Comparison of ENCODE assay signal across 23 mouse cellular contexts in genomic region chr13:57688926-57689325, GRCm38 (mm10).
DNase-seq lines count a peak whose midpoint lies in the region; ATAC-seq and TF ChIP-seq lines count a peak whose summit lies in the region.
"Had no signal": no experiment of that assay in that cellular context is flagged by ENCODE, and none has a peak within 500 bp of the region (broad histone marks: within the 10 kb centered on the region; RNA-seq: fewer than 3 reads in every experiment).

No protein-coding gene starts in this region.

- no peak overlapping the region for H3K27ac ChIP-seq in heart, adult 2 months
- H3K27ac ChIP-seq in liver, embryonic 12.5 days: peak overlapping the region; percentile 64
- H3K27ac ChIP-seq: embryonic facial prominence, embryonic 12.5 days; embryonic facial prominence, embryonic 15.5 days; gastrocnemius, adult 2 months; hindbrain, embryonic 12.5 days; hindbrain, embryonic 15.5 days had no signal

- peak; percentile 79 for DNase-seq in heart, adult 11 months
- DNase-seq in heart, adult 2 months: no peak
- DNase-seq in left cerebral cortex, adult 11 months (ENCODE audit: low spot score): peak; percentile 42
- no peak for DNase-seq in left cerebral cortex, postnatal 4 days
- peak; percentile 58 for DNase-seq in brain, adult 2 months (ENCODE audit: low read depth, low spot score)
- DNase-seq in urinary bladder, postnatal 25 days (ENCODE audit: low spot score): no peak
- DNase-seq in cerebellum, postnatal 14 days: no peak
- DNase-seq: adrenal gland, adult 8-10 months; adrenal gland, postnatal 25 days; cerebellum, adult 18-20 months; cerebellum, adult 9-10 months; cerebellum, postnatal 25 days; forebrain, postnatal 0 days; gastrocnemius, adult 2 months; gastrocnemius, postnatal 14 days; heart, adult 18-20 months had no signal

- no peak overlapping the region for H3K4me3 ChIP-seq in heart, adult 2 months
- no peak overlapping the region for H3K4me3 ChIP-seq in liver, embryonic 12.5 days
- H3K4me3 ChIP-seq: embryonic facial prominence, embryonic 12.5 days; embryonic facial prominence, embryonic 15.5 days; gastrocnemius, adult 2 months; hindbrain, embryonic 12.5 days; hindbrain, embryonic 15.5 days had no signal

- no peaks in the 10 kb centered on the region for H3K36me3 ChIP-seq in heart, adult 2 months (ENCODE audit: control insufficient read depth, insufficient read depth, low read length)
- H3K36me3 ChIP-seq in liver, embryonic 12.5 days: no peaks in the 10 kb centered on the region
- H3K36me3 ChIP-seq: embryonic facial prominence, embryonic 12.5 days; embryonic facial prominence, embryonic 15.5 days; hindbrain, embryonic 12.5 days; hindbrain, embryonic 15.5 days had no signal

- no peak for TF ChIP-seq EP300 in heart, adult 2 months (IDR thresholded peaks at IDR 0.05; ENCODE audit: insufficient read depth, low read depth, low read length)

- H3K9me3 ChIP-seq in liver, embryonic 12.5 days (replicated peaks): no peaks in the 10 kb centered on the region
- H3K9me3 ChIP-seq: embryonic facial prominence, embryonic 12.5 days; embryonic facial prominence, embryonic 15.5 days; hindbrain, embryonic 12.5 days; hindbrain, embryonic 15.5 days had no signal

- H3K4me1 ChIP-seq in heart, adult 2 months (ENCODE audit: control insufficient read depth, insufficient read depth, low read length): no peaks in the 10 kb centered on the region
- H3K4me1 ChIP-seq in liver, embryonic 12.5 days: peaks cover 35% of the 10 kb centered on the region
- H3K4me1 ChIP-seq: embryonic facial prominence, embryonic 15.5 days; hindbrain, embryonic 12.5 days; hindbrain, embryonic 15.5 days had no signal

- TF ChIP-seq CTCF in heart, adult 2 months (IDR thresholded peaks at IDR 0.05): no peak

- peak; percentile 82 for ATAC-seq in liver, embryonic 12.5 days
- ATAC-seq: activated CD4-positive, CD25-positive, alpha-beta regulatory T cell, adult 4 months; forebrain, embryonic 14.5 days; forebrain, postnatal 0 days had no signal

- no peaks in the 10 kb centered on the region for H3K79me2 ChIP-seq in heart, adult 2 months (replicated peaks; ENCODE audit: control insufficient read depth, insufficient read depth, low read length)

- no peaks in the 10 kb centered on the region for H3K27me3 ChIP-seq in heart, adult 2 months (ENCODE audit: control insufficient read depth, insufficient read depth, low read length)
- no peaks in the 10 kb centered on the region; the same call in 1 of the 2 replicates for H3K27me3 ChIP-seq in liver, embryonic 12.5 days (replicated peaks)
- H3K27me3 ChIP-seq: embryonic facial prominence, embryonic 12.5 days; embryonic facial prominence, embryonic 15.5 days; hindbrain, embryonic 12.5 days; hindbrain, embryonic 15.5 days had no signal

- H3K9ac ChIP-seq in heart, adult 2 months (ENCODE audit: low read depth, low read length): no peak overlapping the region
- 0 out of 2 replicates have a peak overlapping the region, but pooled peaks have one; percentile 36 for H3K9ac ChIP-seq in liver, embryonic 12.5 days
- H3K9ac ChIP-seq: embryonic facial prominence, embryonic 12.5 days; embryonic facial prominence, embryonic 15.5 days; forebrain, postnatal 0 days; hindbrain, embryonic 12.5 days; hindbrain, embryonic 15.5 days had no signal

- TF ChIP-seq POLR2A in heart, adult 2 months (IDR thresholded peaks at IDR 0.05; ENCODE audit: insufficient read depth, low read depth, low read length): no peak

- intact Hi-C loops in heart, adult 2 months (cut with DNase I): no loop called here
- intact Hi-C loops in left cerebral cortex, postnatal 4 days (cut with DNase I): no loop called here

- 44% methylated on average over 5 of the region's 5 CpGs for WGBS in heart, adult 2 months
- WGBS in liver, embryonic 12.5 days (ENCODE audit: insufficient replicate concordance): 31% methylated on average over 5 of the region's 5 CpGs

- H3K4me2 ChIP-seq in liver, embryonic 12.5 days: no peak overlapping the region
- H3K4me2 ChIP-seq: embryonic facial prominence, embryonic 12.5 days; embryonic facial prominence, embryonic 15.5 days; hindbrain, embryonic 12.5 days; hindbrain, embryonic 15.5 days had no signal

Comparison
In these comparisons a context has a peak if more than half of its experiments do, and no peak if none do; other contexts are left out.
1. DNase-seq: peak in heart, adult 11 months (single experiment), left cerebral cortex, adult 11 months (single experiment) and brain, adult 2 months (single experiment); none in heart, adult 2 months (0 of 2), left cerebral cortex, postnatal 4 days (single experiment), urinary bladder, postnatal 25 days (single experiment) and cerebellum, postnatal 14 days (0 of 2).